Mouse (Mus musculus): ENCODE results near the gene Lrrc41.

Gene Lrrc41

GRCm38 (mm10) chr4:116077240-116078095, 2.4 kb downstream of the Lrrc41 start:
- no peak for DNase-seq

- DNase-seq: peak; percentile 23
Observed at GRCm38 (mm10) chr4:116088510-116089249, 13.6 kb downstream of the Lrrc41 start.

GRCm38 (mm10) chr4:116096291-116096690, 21.2 kb downstream of the Lrrc41 start:
- no peak for DNase-seq

- no peak for DNase-seq
Observed at GRCm38 (mm10) chr4:116097211-116097610, 22.1 kb downstream of the Lrrc41 start.

GRCm38 (mm10) chr4:116100959-116101358, 25.9 kb downstream of the Lrrc41 start:
- DNase-seq: no peak

- DNase-seq: no peak
Observed at GRCm38 (mm10) chr4:116105278-116105677, 30.2 kb downstream of the Lrrc41 start.

GRCm38 (mm10) chr4:116110695-116111094, 35.6 kb downstream of the Lrrc41 start:
- no peak for DNase-seq

GRCm38 (mm10) chr4:116111486-116111885, 36.4 kb downstream of the Lrrc41 start:
- no peak for DNase-seq

- DNase-seq: no peak
Observed at GRCm38 (mm10) chr4:116122762-116123161, 47.7 kb downstream of the Lrrc41 start.

GRCm38 (mm10) chr4:116123602-116124519, 48.8 kb downstream of the Lrrc41 start, which contains the start of the genes Rad54l and Pomgnt1:
TSS of gene Rad54l (minus strand) at chr4:116123690.
TSS of gene Pomgnt1 (plus strand) at chr4:116123840.
- DNase-seq: peak; percentile 83

GRCm38 (mm10) chr4:116125803-116126386, 50.8 kb downstream of the Lrrc41 start:
- DNase-seq: no peak

GRCm38 (mm10) chr4:116127956-116128355, 52.9 kb downstream of the Lrrc41 start:
- no peak for DNase-seq

- DNase-seq: no peak
Observed at GRCm38 (mm10) chr4:116133126-116133525, 58.1 kb downstream of the Lrrc41 start.

- DNase-seq: no peak
Observed at GRCm38 (mm10) chr4:116134990-116135389, 59.9 kb downstream of the Lrrc41 start.

GRCm38 (mm10) chr4:116137421-116137996, 62.4 kb downstream of the Lrrc41 start:
- DNase-seq: no peak

GRCm38 (mm10) chr4:116140801-116141574, 65.9 kb downstream of the Lrrc41 start:
- DNase-seq: no peak

- no peak for DNase-seq
Observed at GRCm38 (mm10) chr4:116141736-116142135, 66.7 kb downstream of the Lrrc41 start.

GRCm38 (mm10) chr4:116142269-116142668, 67.2 kb downstream of the Lrrc41 start:
- DNase-seq: no peak

- no peak for DNase-seq
Observed at GRCm38 (mm10) chr4:116143317-116143811, 68.3 kb downstream of the Lrrc41 start.

GRCm38 (mm10) chr4:116143891-116144717, 69.0 kb downstream of the Lrrc41 start:
- DNase-seq: peak; percentile 77
